ENCODE assay signal across 12 mouse cellular contexts in genomic region chr13:44030590-44030989, GRCm38 (mm10).
DNase-seq lines count a peak whose midpoint lies in the region; ATAC-seq and TF ChIP-seq lines count a peak whose summit lies in the region.
"Had no signal": no experiment of that assay in that cellular context is flagged by ENCODE, and none has a peak within 500 bp of the region (broad histone marks: within the 10 kb centered on the region; RNA-seq: fewer than 3 reads in every experiment).

No protein-coding gene starts in this region.

- H3K9me3 ChIP-seq in lung, postnatal 0 days (ENCODE audit: low read length): no peaks in the 10 kb centered on the region
- no peaks in the 10 kb centered on the region for H3K9me3 ChIP-seq in heart, embryonic 13.5 days
- H3K9me3 ChIP-seq in stomach, postnatal 0 days (ENCODE audit: control insufficient read depth, low read length): no peaks in the 10 kb centered on the region
- no peaks in the 10 kb centered on the region for H3K9me3 ChIP-seq in midbrain, postnatal 0 days (ENCODE audit: low read length)
- H3K9me3 ChIP-seq: limb, embryonic 15.5 days; midbrain, embryonic 10.5 days; neural tube, embryonic 15.5 days had no signal

- H3K27ac ChIP-seq in lung, postnatal 0 days (ENCODE audit: low read length): no peak overlapping the region
- peak overlapping the region; percentile 90 for H3K27ac ChIP-seq in heart, embryonic 13.5 days (replicated peaks)
- H3K27ac ChIP-seq in stomach, postnatal 0 days (replicated peaks): no peak overlapping the region
- no peak overlapping the region for H3K27ac ChIP-seq in midbrain, postnatal 0 days (ENCODE audit: low read depth, low read length)
- H3K27ac ChIP-seq: limb, embryonic 15.5 days; midbrain, embryonic 10.5 days; neural tube, embryonic 15.5 days had no signal

- ATAC-seq in frontal cortex, adult (ENCODE audit: low TSS enrichment): peak; percentile 79; the same call in 1 of the 2 replicates
- no peak for ATAC-seq in lung, postnatal 0 days
- ATAC-seq in heart, embryonic 13.5 days (ENCODE audit: extremely low read depth, insufficient number of reproducible peaks, low FRiP score, low TSS enrichment): no peak; the same call in 1 of the 2 replicates
- peak; percentile 78 for ATAC-seq in stomach, postnatal 0 days (ENCODE audit: low FRiP score, low TSS enrichment)
- no peak for ATAC-seq in midbrain, postnatal 0 days (ENCODE audit: low FRiP score)
- ATAC-seq: forebrain, postnatal 0 days had no signal

- no peaks in the 10 kb centered on the region for H3K27me3 ChIP-seq in lung, postnatal 0 days (replicated peaks; ENCODE audit: insufficient read depth, low read length)
- no peaks in the 10 kb centered on the region for H3K27me3 ChIP-seq in heart, embryonic 13.5 days (replicated peaks)
- no peaks in the 10 kb centered on the region for H3K27me3 ChIP-seq in stomach, postnatal 0 days (ENCODE audit: control insufficient read depth, insufficient read depth, low read length)
- no peaks in the 10 kb centered on the region for H3K27me3 ChIP-seq in midbrain, postnatal 0 days (ENCODE audit: insufficient read depth, low read length)
- H3K27me3 ChIP-seq: neural tube, embryonic 15.5 days had no signal

- no peak overlapping the region for H3K9ac ChIP-seq in lung, postnatal 0 days (replicated peaks; ENCODE audit: low read depth)
- H3K9ac ChIP-seq in heart, embryonic 13.5 days: 0 out of 2 replicates have a peak overlapping the region, but pooled peaks have one; percentile 28
- no peak overlapping the region for H3K9ac ChIP-seq in stomach, postnatal 0 days (ENCODE audit: low read length)
- H3K9ac ChIP-seq in midbrain, postnatal 0 days (replicated peaks; ENCODE audit: low read length, poor library complexity, severe bottlenecking): no peak overlapping the region
- H3K9ac ChIP-seq: forebrain, postnatal 0 days; limb, embryonic 15.5 days; neural tube, embryonic 15.5 days had no signal

- DNase-seq in frontal cortex, postnatal 10 days (ENCODE audit: low spot score in 2 of 2): no peak
- DNase-seq in lung, postnatal 0 days (ENCODE audit: low spot score): peak; percentile 10
- no peak for DNase-seq in lung, postnatal 10 days
- peak; percentile 39 for DNase-seq in stomach, postnatal 0 days (ENCODE audit: low spot score)
- no peak for DNase-seq in testis, postnatal 14 days (ENCODE audit: low spot score)
- DNase-seq in midbrain, postnatal 0 days (ENCODE audit: low spot score): no peak
- DNase-seq: forebrain, postnatal 0 days had no signal

- H3K4me3 ChIP-seq in lung, postnatal 0 days (ENCODE audit: low read depth, low read length): no peak overlapping the region
- no peak overlapping the region for H3K4me3 ChIP-seq in heart, embryonic 13.5 days
- H3K4me3 ChIP-seq in stomach, postnatal 0 days (ENCODE audit: low read depth, low read length): no peak overlapping the region
- no peak overlapping the region for H3K4me3 ChIP-seq in midbrain, postnatal 0 days (ENCODE audit: low read depth, low read length)
- H3K4me3 ChIP-seq: limb, embryonic 15.5 days; midbrain, embryonic 10.5 days; neural tube, embryonic 15.5 days had no signal

- 38% methylated on average over 5 of the region's 5 CpGs for WGBS in lung, postnatal 0 days
- 18% methylated on average over 5 of the region's 5 CpGs for WGBS in heart, embryonic 13.5 days
- WGBS in stomach, postnatal 0 days: 38% methylated on average over 5 of the region's 5 CpGs
- WGBS in midbrain, postnatal 0 days: 79% methylated on average over 5 of the region's 5 CpGs

- 0 out of 2 replicates have a peak, but pooled peaks cover 6% of the 10 kb centered on the region for H3K4me1 ChIP-seq in lung, postnatal 0 days (ENCODE audit: insufficient read depth, low read depth, low read length)
- H3K4me1 ChIP-seq in heart, embryonic 13.5 days: peaks cover 38% of the 10 kb centered on the region
- no peaks in the 10 kb centered on the region for H3K4me1 ChIP-seq in stomach, postnatal 0 days (replicated peaks; ENCODE audit: control insufficient read depth, insufficient read depth)
- no peaks in the 10 kb centered on the region for H3K4me1 ChIP-seq in midbrain, postnatal 0 days (ENCODE audit: insufficient read depth, low read length)
- H3K4me1 ChIP-seq: midbrain, embryonic 10.5 days had no signal

- TF ChIP-seq EP300 in lung, postnatal 0 days (IDR thresholded peaks at IDR 0.05): no peak
- TF ChIP-seq EP300 in stomach, postnatal 0 days (optimal IDR thresholded peaks at IDR 0.05): no peak

- no peak for TF ChIP-seq CTCF in lung, postnatal 0 days (IDR thresholded peaks at IDR 0.05)
- TF ChIP-seq CTCF in stomach, postnatal 0 days (IDR thresholded peaks at IDR 0.05; ENCODE audit: low read depth): no peak
- no peak for TF ChIP-seq CTCF in midbrain, postnatal 0 days (IDR thresholded peaks at IDR 0.05)

- H3K36me3 ChIP-seq in lung, postnatal 0 days (ENCODE audit: insufficient read depth, low read length): no peaks in the 10 kb centered on the region
- no peaks in the 10 kb centered on the region for H3K36me3 ChIP-seq in heart, embryonic 13.5 days
- no peaks in the 10 kb centered on the region for H3K36me3 ChIP-seq in stomach, postnatal 0 days (ENCODE audit: control insufficient read depth, insufficient read depth, low read length)
- H3K36me3 ChIP-seq in midbrain, postnatal 0 days (ENCODE audit: insufficient read depth, low read length): no peaks in the 10 kb centered on the region
- H3K36me3 ChIP-seq: limb, embryonic 15.5 days; midbrain, embryonic 10.5 days; neural tube, embryonic 15.5 days had no signal

- no peak overlapping the region for H3K4me2 ChIP-seq in lung, postnatal 0 days (replicated peaks; ENCODE audit: low read depth, low read length)
- H3K4me2 ChIP-seq in heart, embryonic 13.5 days: no peak overlapping the region
- no peak overlapping the region for H3K4me2 ChIP-seq in stomach, postnatal 0 days (replicated peaks; ENCODE audit: low read depth)
- H3K4me2 ChIP-seq in midbrain, postnatal 0 days (ENCODE audit: low read depth, low read length, poor library complexity, severe bottlenecking): no peak overlapping the region
- H3K4me2 ChIP-seq: limb, embryonic 15.5 days; neural tube, embryonic 15.5 days had no signal

Comparison
In these comparisons a context has a peak if more than half of its experiments do, and no peak if none do; other contexts are left out.
1. DNase-seq: peak in lung, postnatal 0 days (single experiment) and stomach, postnatal 0 days (single experiment); none in frontal cortex, postnatal 10 days (0 of 2), lung, postnatal 10 days (single experiment), testis, postnatal 14 days (single experiment) and midbrain, postnatal 0 days (single experiment).
2. ATAC-seq: peak in frontal cortex, adult (single experiment) and stomach, postnatal 0 days (single experiment); none in lung, postnatal 0 days (single experiment), heart, embryonic 13.5 days (single experiment) and midbrain, postnatal 0 days (single experiment).